Mouse (Mus musculus) midbrain, postnatal 0 days (tissue): Measurements from ENCODE around the gene Pigk. TPM values are rescaled to one million over a fixed set of nuclear protein-coding genes. Genes with fewer than 3 reads are reported as not detected.

ENCODE experiments used
- ATAC-seq: fragments of 200-750 bp; cut with Nextera tagmentation; 2 replicates; pipeline ENCODE4 v1.8.0; 2017; ENCODE audit warnings: moderate number of reproducible peaks, mild to moderate bottlenecking, moderate TSS enrichment, moderate library complexity; ENCODE audit not compliant: low FRiP score
- DNase-seq: peaks from one replicate; pipeline ENCODE4 v3.0.0-alpha.2; 2015; ENCODE audit warnings: low spot score
- H3K27ac ChIP-seq: fragments of 300-500 bp; sonication (generic); 2 replicates; pipeline ENCODE4 v1.5.1; 2014; ENCODE audit warnings: low read depth, mild to moderate bottlenecking, low read length, mixed read lengths
- H3K27me3 ChIP-seq: fragments of 300-500 bp; sonication (generic); 2 replicates; pipeline ENCODE4 v1.6.1; 2014; ENCODE audit warnings: low read length, control low read depth, mixed read lengths; ENCODE audit not compliant: insufficient read depth
- H3K36me3 ChIP-seq: fragments of 300-500 bp; sonication (generic); 2 replicates; pipeline ENCODE4 v1.6.1; 2014; ENCODE audit warnings: low read length, control low read depth, mixed read lengths; ENCODE audit not compliant: insufficient read depth
- H3K4me1 ChIP-seq: fragments of 300-500 bp; sonication (generic); 2 replicates; pipeline ENCODE4 v1.6.1; 2014; ENCODE audit warnings: mild to moderate bottlenecking, control low read depth, antibody characterized with exemption, low read length, mixed read lengths; ENCODE audit not compliant: insufficient read depth
- H3K4me2 ChIP-seq: fragments of 300-500 bp; sonication (generic); 2 replicates; pipeline ENCODE4 v1.6.1; 2014; ENCODE audit warnings: low read depth, mild to moderate bottlenecking, low read length, mixed read lengths; ENCODE audit not compliant: poor library complexity, severe bottlenecking
- H3K4me3 ChIP-seq: fragments of 300-500 bp; sonication (generic); 2 replicates; pipeline ENCODE4 v1.5.1; 2014; ENCODE audit warnings: low read depth, mild to moderate bottlenecking, low read length, moderate library complexity
- H3K9ac ChIP-seq: fragments of 300-500 bp; sonication (generic); replicated peaks from 2 replicates; pipeline ENCODE4 v1.6.1; 2014; ENCODE audit warnings: mild to moderate bottlenecking, low read length, moderate library complexity, mixed read lengths; ENCODE audit not compliant: poor library complexity, severe bottlenecking
- H3K9me3 ChIP-seq: fragments of 300-500 bp; sonication (generic); 2 replicates; pipeline ENCODE4 v1.6.1; 2016; ENCODE audit warnings: low read length, control low read depth
- CTCF ChIP-seq: IDR thresholded peaks from 2 replicates; pipeline ENCODE4 v1.5.1; 2016; ENCODE audit warnings: antibody characterized with exemption, mild to moderate bottlenecking
- WGBS: fragments of 180-500 bp; shearing (Covaris S2); extraction: QIAGEN DNeasy Blood & Tissue Kit; methylation state at CpG from one replicate; pipeline ENCODE4 v1.1.7; 2014; 5-methylcytosine and 5-hydroxymethylcytosine counted together
- polyA plus RNA-seq: library from polyadenylated mRNA; unstranded; fragments of >200 nt; fragmentation: Nextera tagmentation; extraction: Ambion mirVana; gene quantifications from 2 replicates; pipeline ENCODE4 v1.2.1, GENCODE M21; 2015
- total RNA-seq: library from RNA; depleted of rRNA; stranded (reverse); fragments of >200 nt; gene quantifications from 2 replicates; pipeline ENCODE4 v1.2.3, GENCODE M21; 2014

The Pigk gene
- total and polyA plus RNA-seq, 2 experiments from 2014 or later = 44.1 to 61.8 TPM

DNA sequence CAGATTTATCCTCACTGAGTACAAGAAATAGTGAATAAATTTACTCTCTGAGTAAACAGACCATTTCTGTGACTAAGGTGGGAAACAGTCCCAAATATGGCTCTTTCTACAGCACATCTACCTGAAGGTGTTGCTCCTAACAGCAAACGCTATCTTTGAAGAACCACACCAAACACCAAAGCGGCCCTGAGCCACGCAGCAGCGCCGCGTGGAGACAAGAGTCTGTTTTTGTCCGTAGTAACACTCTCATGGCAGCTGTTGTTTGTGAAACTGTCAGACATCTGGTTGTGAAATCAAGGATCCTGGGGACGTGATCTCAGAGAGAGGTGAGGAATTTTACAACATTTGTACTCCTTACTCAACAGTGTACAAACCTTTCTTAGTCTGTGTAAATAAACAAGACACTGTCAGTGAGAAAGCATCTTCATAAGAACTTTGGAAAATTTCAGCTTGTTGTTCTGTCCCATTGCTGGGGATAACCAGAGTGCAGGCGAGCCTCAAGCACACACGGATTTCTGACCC is 248.0 kb downstream of the Pigk start:
- no peaks in the 10 kb centered on the region for H3K9me3 ChIP-seq
- H3K27me3 ChIP-seq = no peaks in the 10 kb centered on the region
- H3K9ac ChIP-seq = no peak overlapping the region
- no peak overlapping the region for H3K4me2 ChIP-seq
- TF ChIP-seq CTCF = no peak
- 79% methylated on average over 10 of the region's 10 CpGs for WGBS
- ATAC-seq (no peak), DNase-seq (no peak)
- H3K27ac ChIP-seq = no peak overlapping the region
- no peaks in the 10 kb centered on the region for H3K36me3 ChIP-seq
- H3K4me1 ChIP-seq = no peaks in the 10 kb centered on the region
- H3K4me3 ChIP-seq = no peak overlapping the region

DNA sequence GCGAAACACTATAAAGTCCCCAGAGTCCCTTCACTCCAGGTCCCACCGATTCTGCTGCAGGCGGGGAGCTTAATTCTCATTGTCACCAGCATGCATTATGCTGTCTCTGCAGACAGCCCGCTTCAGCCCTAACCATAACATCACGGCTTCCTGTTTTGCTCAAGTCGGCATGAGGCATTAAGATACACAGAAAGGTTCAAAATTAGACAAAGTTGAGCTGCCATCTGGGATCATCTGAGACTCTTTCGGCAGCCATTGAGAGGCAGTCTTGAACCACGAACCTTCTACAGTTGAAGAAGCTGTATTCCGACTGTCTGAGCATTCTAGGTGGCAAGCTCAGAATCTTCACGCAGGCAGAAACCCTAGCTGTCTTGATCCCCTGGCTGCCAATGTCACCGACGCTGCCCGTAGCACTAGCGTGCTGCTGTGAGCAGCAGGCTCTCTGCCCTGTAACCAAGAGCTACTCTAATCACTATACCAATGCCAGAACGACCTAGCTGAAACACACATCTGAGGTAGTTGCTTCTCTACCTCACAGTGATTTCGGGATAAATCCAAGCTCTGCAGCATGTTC is 256.0 kb downstream of the Pigk start:
- Histone ChIP-seq H3K36me3 (no peaks in the 10 kb centered on the region), H3K9ac (no peak overlapping the region), H3K9me3 (no peaks in the 10 kb centered on the region), H3K27ac (no peak overlapping the region), H3K4me2 (no peak overlapping the region), H3K4me3 (no peak overlapping the region), H3K27me3 (no peaks in the 10 kb centered on the region), H3K4me1 (no peaks in the 10 kb centered on the region)
- TF ChIP-seq CTCF = peak; percentile 59
- no peak for ATAC-seq
- DNase-seq = peak; percentile 42
- WGBS = 46% methylated on average over 16 of the region's 16 CpGs

DNA sequence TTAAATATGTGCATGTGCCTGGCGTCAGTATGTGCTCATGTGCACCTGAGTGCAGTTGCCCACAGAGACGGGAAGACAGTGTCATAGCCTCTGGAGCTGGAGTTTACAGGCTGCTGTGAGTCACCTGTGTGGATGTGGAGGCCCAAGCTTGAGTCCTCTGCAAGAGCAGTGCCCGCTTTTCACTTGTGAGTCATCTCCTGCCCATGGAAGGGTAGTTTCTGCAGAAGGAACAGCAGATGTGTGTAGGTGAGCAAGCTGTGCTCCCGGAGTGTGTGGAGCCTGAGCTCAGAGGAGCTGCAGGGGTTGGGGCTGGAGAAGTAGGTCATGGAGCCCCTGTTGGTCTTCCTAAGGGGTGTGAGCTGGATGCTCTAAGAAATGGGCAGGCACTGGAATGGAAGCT is 257.5 kb downstream of the Pigk start:
- Histone ChIP-seq H3K9me3 (no peaks in the 10 kb centered on the region), H3K36me3 (no peaks in the 10 kb centered on the region), H3K4me1 (no peaks in the 10 kb centered on the region), H3K4me2 (no peak overlapping the region), H3K27me3 (no peaks in the 10 kb centered on the region), H3K9ac (no peak overlapping the region), H3K4me3 (no peak overlapping the region), H3K27ac (no peak overlapping the region)
- WGBS = 81% methylated on average over 4 of the region's 4 CpGs
- ATAC-seq = no peak
- DNase-seq = no peak
- TF ChIP-seq CTCF = no peak

DNA sequence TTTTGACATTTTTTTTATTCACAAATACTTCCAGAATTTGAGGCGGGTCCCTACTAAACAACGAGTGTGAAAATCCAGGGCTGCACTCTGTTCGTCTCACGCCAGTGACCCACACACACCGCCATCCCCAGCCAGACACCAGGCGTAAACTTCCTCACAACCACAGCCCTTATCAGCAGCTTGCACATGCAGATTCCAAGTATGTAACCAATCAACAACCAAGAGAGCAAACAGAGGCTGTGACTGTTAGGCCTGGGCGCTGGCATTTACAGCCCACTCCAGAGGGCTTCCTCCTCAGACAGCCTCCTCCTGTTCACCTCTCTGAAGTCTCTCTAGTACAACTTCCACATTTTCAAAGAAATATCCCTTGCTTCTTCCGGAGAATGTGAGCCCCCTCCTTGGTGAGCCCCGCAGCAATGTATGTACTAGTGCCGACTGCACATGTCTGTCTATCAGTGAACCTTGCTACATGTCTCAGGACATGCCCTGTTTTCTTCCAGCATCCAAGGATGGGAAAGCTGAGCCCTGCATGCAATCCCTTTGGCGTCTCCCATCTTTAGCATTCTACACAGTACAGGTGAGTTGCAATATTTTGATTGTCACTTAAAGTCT is 265.7 kb downstream of the Pigk start:
- Histone ChIP-seq H3K4me3 (peak overlapping the region; percentile 61), H3K36me3 (no peaks in the 10 kb centered on the region), H3K4me2 (peak overlapping the region; percentile 78), H3K9ac (no peak overlapping the region), H3K4me1 (no peaks in the 10 kb centered on the region), H3K27ac (no peak overlapping the region), H3K27me3 (no peaks in the 10 kb centered on the region; the same call in 1 of the 2 replicates), H3K9me3 (no peaks in the 10 kb centered on the region)
- no peak for TF ChIP-seq CTCF
- ATAC-seq = no peak
- DNase-seq = no peak
- 53% methylated on average over 11 of the region's 11 CpGs for WGBS

DNA sequence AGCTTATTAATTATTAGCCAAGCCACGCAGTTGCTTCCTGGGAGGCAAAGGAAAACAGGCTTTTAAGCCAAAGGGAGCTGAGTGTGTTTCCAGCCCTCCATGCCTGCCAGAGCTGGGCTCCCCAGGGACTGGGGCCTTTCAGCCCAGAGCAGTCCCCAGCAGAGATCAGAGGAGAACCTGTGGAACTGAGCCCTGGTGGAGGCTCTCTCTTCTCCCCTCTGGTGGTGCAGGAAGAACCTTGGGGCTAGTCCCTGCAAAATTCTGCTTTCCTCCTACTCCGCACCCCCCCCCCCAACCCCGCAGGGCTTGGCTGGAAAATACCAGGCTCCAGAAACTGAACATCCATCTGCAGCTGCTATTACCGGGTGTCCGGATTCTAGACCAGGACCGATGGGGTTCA is 266.5 kb downstream of the Pigk start:
- 9% methylated on average over 6 of the region's 6 CpGs for WGBS
- Histone ChIP-seq H3K4me1 (no peaks in the 10 kb centered on the region), H3K27me3 (no peaks in the 10 kb centered on the region; the same call in 1 of the 2 replicates), H3K27ac (no peak overlapping the region), H3K4me2 (peak overlapping the region; percentile 78), H3K36me3 (no peaks in the 10 kb centered on the region), H3K4me3 (peak overlapping the region; percentile 61), H3K9me3 (no peaks in the 10 kb centered on the region), H3K9ac (peak overlapping the region; percentile 63)
- peak; percentile 60; the same call in 1 of the 2 replicates for ATAC-seq
- DNase-seq = peak; percentile 50
- peak; percentile 41 for TF ChIP-seq CTCF
